Mouse (Mus musculus): Measurements from ENCODE around the gene Crtc1. TPM values are rescaled to one million over a fixed set of nuclear protein-coding genes. Genes with fewer than 3 reads are reported as not detected.

Gene Crtc1
- polyA plus RNA-seq, 1 experiment = 9.6 TPM

GRCm38 (mm10) chr8:70404212-70404611 is 35.2 kb downstream of the Crtc1 start:
- H3ac ChIP-seq (ENCODE audit: control insufficient read depth, insufficient read length) = no peak overlapping the region
- no peaks in the 10 kb centered on the region for H3K36me3 ChIP-seq (ENCODE audit: control insufficient read depth, insufficient read depth)
- H3K4me2 ChIP-seq (ENCODE audit: low read depth) = no peak overlapping the region
- TF ChIP-seq TCF12 (IDR thresholded peaks at IDR 0.05; ENCODE audit: insufficient read depth, poor library complexity, severe bottlenecking) (no peak), USF1 (IDR thresholded peaks at IDR 0.05; ENCODE audit: low read depth) (no peak), MYOG (IDR thresholded peaks at IDR 0.05; ENCODE audit: control insufficient read depth in 1 of 3, insufficient read depth in 1 of 3, insufficient read length in 2 of 3, low read depth in 2 of 3) (no peak), REST (IDR thresholded peaks at IDR 0.05; ENCODE audit: insufficient read depth, insufficient read length) (no peak), TCF3 (IDR thresholded peaks at IDR 0.05; ENCODE audit: insufficient read length, low read depth) (no peak), E2F4 (IDR thresholded peaks at IDR 0.05; ENCODE audit: insufficient read depth) (no peak), POLR2A (IDR thresholded peaks at IDR 0.05; ENCODE audit: insufficient read length, low read depth) (no peak), SRF (IDR thresholded peaks at IDR 0.05; ENCODE audit: control insufficient read depth, insufficient read length, low read depth) (no peak), MYOD1 (IDR thresholded peaks at IDR 0.05; ENCODE audit: control insufficient read depth in 1 of 3, insufficient read length in 2 of 3, low read depth in 2 of 3) (no peak)
- no peaks in the 10 kb centered on the region for H3K27me3 ChIP-seq (ENCODE audit: control insufficient read depth, insufficient read depth, insufficient read length)
- H3K4me3 ChIP-seq = no peak overlapping the region
- no peaks in the 10 kb centered on the region for H3K79me2 ChIP-seq (ENCODE audit: control insufficient read depth, insufficient read depth)

GRCm38 (mm10) chr8:70397611-70398563 is 41.5 kb downstream of the Crtc1 start:
- Histone ChIP-seq H3K27me3 (ENCODE audit: control insufficient read depth, insufficient read depth, insufficient read length) (no peaks in the 10 kb centered on the region), H3ac (ENCODE audit: control insufficient read depth, insufficient read length) (no peak overlapping the region), H3K4me2 (ENCODE audit: low read depth) (no peak overlapping the region), H3K36me3 (ENCODE audit: control insufficient read depth, insufficient read depth) (no peaks in the 10 kb centered on the region), H3K4me3 (no peak overlapping the region), H3K79me2 (ENCODE audit: control insufficient read depth, insufficient read depth) (no peaks in the 10 kb centered on the region)
- TF ChIP-seq CEBPB (IDR thresholded peaks at IDR 0.05; ENCODE audit: insufficient read depth, poor library complexity, severe bottlenecking) (no peak), POLR2A (IDR thresholded peaks at IDR 0.05; ENCODE audit: insufficient read length, low read depth) (no peak), USF1 (IDR thresholded peaks at IDR 0.05; ENCODE audit: low read depth) (no peak), POLR2AphosphoS2 (IDR thresholded peaks at IDR 0.05; ENCODE audit: insufficient read length, low read depth) (no peak), E2F4 (IDR thresholded peaks at IDR 0.05; ENCODE audit: insufficient read depth) (no peak), REST (IDR thresholded peaks at IDR 0.05; ENCODE audit: insufficient read depth, insufficient read length) (no peak), TCF12 (IDR thresholded peaks at IDR 0.05; ENCODE audit: insufficient read depth, poor library complexity, severe bottlenecking) (no peak), MYOG (IDR thresholded peaks at IDR 0.05; ENCODE audit: control insufficient read depth in 1 of 3, insufficient read depth in 1 of 3, insufficient read length in 2 of 3, low read depth in 2 of 3) (no peak), SRF (IDR thresholded peaks at IDR 0.05; ENCODE audit: control insufficient read depth, insufficient read length, low read depth) (no peak), TCF3 (IDR thresholded peaks at IDR 0.05; ENCODE audit: insufficient read length, low read depth) (no peak)

GRCm38 (mm10) chr8:70396184-70396583 is 43.2 kb downstream of the Crtc1 start:
- TF ChIP-seq REST (IDR thresholded peaks at IDR 0.05; ENCODE audit: insufficient read depth, insufficient read length) (no peak), MYOG (IDR thresholded peaks at IDR 0.05; ENCODE audit: control insufficient read depth in 1 of 3, insufficient read depth in 1 of 3, insufficient read length in 2 of 3, low read depth in 2 of 3) (no peak), E2F4 (IDR thresholded peaks at IDR 0.05; ENCODE audit: insufficient read depth) (no peak), POLR2A (IDR thresholded peaks at IDR 0.05; ENCODE audit: insufficient read length, low read depth) (no peak), USF1 (IDR thresholded peaks at IDR 0.05; ENCODE audit: low read depth) (no peak), MAX (IDR thresholded peaks at IDR 0.05; ENCODE audit: low read depth) (no peak), TCF12 (IDR thresholded peaks at IDR 0.05; ENCODE audit: insufficient read depth, poor library complexity, severe bottlenecking) (no peak), POLR2AphosphoS2 (IDR thresholded peaks at IDR 0.05; ENCODE audit: insufficient read length, low read depth) (no peak), CEBPB (IDR thresholded peaks at IDR 0.05; ENCODE audit: insufficient read depth, poor library complexity, severe bottlenecking) (no peak), MYOD1 (IDR thresholded peaks at IDR 0.05; ENCODE audit: control insufficient read depth in 1 of 3, insufficient read length in 2 of 3, low read depth in 2 of 3) (no peak), SRF (IDR thresholded peaks at IDR 0.05; ENCODE audit: control insufficient read depth, insufficient read length, low read depth) (no peak), TCF3 (IDR thresholded peaks at IDR 0.05; ENCODE audit: insufficient read length, low read depth) (no peak)
- Histone ChIP-seq H3ac (ENCODE audit: control insufficient read depth, insufficient read length) (no peak overlapping the region), H3K36me3 (ENCODE audit: control insufficient read depth, insufficient read depth) (no peaks in the 10 kb centered on the region), H3K4me2 (ENCODE audit: low read depth) (no peak overlapping the region), H3K27me3 (ENCODE audit: control insufficient read depth, insufficient read depth, insufficient read length) (no peaks in the 10 kb centered on the region), H3K79me2 (ENCODE audit: control insufficient read depth, insufficient read depth) (no peaks in the 10 kb centered on the region), H3K4me3 (no peak overlapping the region)

- Histone ChIP-seq H3K4me2 (ENCODE audit: low read depth) (no peak overlapping the region), H3K4me3 (no peak overlapping the region), H3K27me3 (ENCODE audit: control insufficient read depth, insufficient read depth, insufficient read length) (no peaks in the 10 kb centered on the region), H3K36me3 (ENCODE audit: control insufficient read depth, insufficient read depth) (no peaks in the 10 kb centered on the region), H3K79me2 (ENCODE audit: control insufficient read depth, insufficient read depth) (no peaks in the 10 kb centered on the region), H3ac (ENCODE audit: control insufficient read depth, insufficient read length) (no peak overlapping the region)
- TF ChIP-seq TCF3 (IDR thresholded peaks at IDR 0.05; ENCODE audit: insufficient read length, low read depth) (no peak), TCF12 (IDR thresholded peaks at IDR 0.05; ENCODE audit: insufficient read depth, poor library complexity, severe bottlenecking) (no peak), MYOD1 (IDR thresholded peaks at IDR 0.05; ENCODE audit: control insufficient read depth in 1 of 3, insufficient read length in 2 of 3, low read depth in 2 of 3) (peak in 1 of 3 experiments; percentile 83), USF1 (IDR thresholded peaks at IDR 0.05; ENCODE audit: low read depth) (no peak), REST (IDR thresholded peaks at IDR 0.05; ENCODE audit: insufficient read depth, insufficient read length) (no peak), MYOG (IDR thresholded peaks at IDR 0.05; ENCODE audit: control insufficient read depth in 1 of 3, insufficient read depth in 1 of 3, insufficient read length in 2 of 3, low read depth in 2 of 3) (peak in 1 of 3 experiments; percentile 72), POLR2AphosphoS2 (IDR thresholded peaks at IDR 0.05; ENCODE audit: insufficient read length, low read depth) (no peak)
Observed at GRCm38 (mm10) chr8:70395649-70396048, 43.7 kb downstream of the Crtc1 start.
